Mouse (Mus musculus) lung, postnatal 14 days (tissue): ENCODE measurements around the gene Tiam2.
"Not testable (repeated sequence)": the region's sequence is repeated elsewhere in the genome, so short reads cannot be mapped to it uniquely, and the experiment has no call there.

Experiments used
- DNase-seq: peaks from one replicate; pipeline ENCODE4 v3.0.0; 2021

Tiam2 gene

DNA sequence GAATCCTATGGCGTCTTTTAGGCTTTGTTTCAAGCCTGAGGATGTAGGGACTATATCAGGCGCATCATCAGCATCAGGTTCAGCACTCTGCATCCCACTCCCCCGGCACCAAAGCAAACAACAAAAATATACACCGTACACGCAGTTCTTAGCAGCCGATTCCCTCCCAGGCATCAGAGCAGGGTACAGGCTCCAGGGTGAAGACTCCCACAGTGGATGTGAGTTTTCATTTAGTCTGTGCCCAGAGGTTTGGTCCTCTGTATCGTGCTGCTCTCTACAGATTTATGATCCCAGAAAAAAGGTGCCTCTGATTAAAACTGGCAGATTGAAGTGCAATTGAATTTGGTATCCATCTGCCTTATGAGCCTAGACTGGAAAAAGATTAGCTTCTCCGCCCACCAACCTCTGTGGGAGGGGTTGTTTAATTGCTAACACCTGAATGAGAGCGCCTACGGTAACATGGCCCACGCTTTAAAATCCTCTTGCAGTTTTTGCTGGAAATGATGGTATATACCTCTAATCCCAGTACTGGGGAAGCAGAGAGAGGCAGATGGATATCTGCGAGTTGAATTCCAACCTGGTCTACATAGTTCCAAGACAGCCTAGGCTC, 19.0 kb downstream of the Tiam2 start:
- DNase-seq = no peak

DNA sequence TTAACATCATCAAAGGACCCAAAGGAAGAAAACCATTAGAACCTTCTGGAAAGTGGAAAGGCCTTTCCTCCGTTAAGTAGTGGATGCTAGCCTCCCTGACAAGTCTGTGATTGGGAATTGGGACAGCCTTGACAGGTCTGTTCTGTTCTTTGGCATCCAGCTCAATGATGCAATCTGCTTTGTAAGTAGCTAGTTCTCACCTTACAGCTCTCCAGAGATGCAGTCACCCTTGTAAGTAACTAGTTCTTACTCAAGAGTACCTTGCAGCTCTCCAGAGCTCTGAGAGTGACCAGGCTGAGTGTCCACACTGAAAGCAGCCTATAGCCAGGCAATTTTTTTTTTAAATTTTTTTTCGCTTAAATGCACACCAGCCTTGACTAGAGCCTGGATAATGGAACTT, 21.4 kb downstream of the Tiam2 start:
- DNase-seq = no peak

DNA sequence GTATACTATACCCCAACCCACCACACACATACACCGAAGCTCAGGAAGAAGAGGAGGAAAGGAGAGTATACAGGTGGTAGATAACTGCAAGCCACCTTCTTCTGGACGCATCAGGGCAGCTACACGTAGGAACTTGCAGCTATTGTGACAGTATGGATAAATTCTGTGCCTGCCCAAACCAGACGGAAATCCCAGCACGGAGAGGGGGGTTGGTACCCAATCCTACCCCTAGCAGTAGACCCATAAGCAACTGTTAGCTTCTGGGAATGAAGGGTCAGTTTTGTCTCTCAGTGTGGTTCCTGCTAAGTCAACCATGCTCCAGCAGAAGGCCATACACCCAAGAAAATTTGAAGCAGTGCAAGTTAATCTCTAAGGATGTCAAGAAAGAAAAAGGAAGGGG, 23.0 kb downstream of the Tiam2 start:
- DNase-seq = no peak

DNA sequence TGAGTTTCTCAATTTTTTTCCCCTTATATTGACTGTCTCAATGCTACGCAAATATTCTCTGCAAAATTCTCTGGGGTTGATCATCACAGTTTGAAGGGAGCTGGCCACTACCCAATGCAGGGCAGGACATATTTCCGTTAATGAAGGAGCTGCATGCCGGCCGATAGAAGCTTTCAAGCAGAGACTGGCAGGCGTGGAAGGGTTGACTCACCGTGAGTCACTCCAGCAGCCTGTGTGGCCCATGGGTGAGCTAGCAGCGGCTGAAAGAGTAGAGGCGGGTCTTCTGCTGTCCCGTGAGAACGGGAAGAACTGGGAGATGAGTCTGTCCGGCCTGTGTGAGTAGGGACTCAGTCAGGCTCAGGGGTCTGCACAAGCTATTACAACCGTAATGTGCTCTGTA, 23.6 kb downstream of the Tiam2 start:
- DNase-seq = no peak

DNA sequence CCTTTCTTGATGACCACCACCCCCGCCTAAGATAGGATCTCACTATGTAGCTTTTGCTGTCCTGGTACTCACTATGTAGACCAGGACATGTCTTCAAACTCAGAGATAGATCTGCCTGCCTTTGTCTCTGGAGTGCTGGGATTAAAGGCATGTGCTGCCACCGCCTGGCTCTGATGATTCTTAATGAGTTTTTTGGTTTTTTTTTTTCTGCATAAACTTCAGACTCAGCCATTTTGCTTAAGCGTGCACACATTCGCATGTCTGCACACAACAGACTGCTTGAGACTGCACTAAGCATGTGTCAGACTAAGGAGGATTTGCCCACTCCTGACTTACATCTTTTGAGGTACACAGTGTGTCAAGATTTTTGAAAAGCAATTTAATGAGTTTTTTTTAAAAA, 24.0 kb downstream of the Tiam2 start:
- no peak for DNase-seq

DNA sequence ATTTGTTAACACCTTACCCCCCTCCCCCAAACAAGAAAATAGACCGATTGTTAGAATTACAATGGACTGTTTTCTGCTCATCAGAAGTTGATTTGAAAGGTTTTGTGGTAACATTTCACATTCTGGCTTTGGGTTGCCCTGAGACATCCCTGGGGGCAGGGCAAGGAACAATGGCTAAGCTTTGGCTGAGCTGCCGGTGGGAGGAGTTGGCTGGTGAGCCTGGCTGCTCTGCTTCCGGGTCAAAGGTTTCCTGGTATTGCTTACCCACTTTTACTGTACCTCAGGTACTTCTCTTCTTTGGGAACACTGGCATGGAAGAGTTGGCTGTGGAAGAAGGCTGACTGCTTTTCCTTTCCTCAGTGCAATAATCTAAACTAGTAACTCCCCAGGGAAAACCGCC, 25.3 kb downstream of the Tiam2 start:
- no peak for DNase-seq

DNA sequence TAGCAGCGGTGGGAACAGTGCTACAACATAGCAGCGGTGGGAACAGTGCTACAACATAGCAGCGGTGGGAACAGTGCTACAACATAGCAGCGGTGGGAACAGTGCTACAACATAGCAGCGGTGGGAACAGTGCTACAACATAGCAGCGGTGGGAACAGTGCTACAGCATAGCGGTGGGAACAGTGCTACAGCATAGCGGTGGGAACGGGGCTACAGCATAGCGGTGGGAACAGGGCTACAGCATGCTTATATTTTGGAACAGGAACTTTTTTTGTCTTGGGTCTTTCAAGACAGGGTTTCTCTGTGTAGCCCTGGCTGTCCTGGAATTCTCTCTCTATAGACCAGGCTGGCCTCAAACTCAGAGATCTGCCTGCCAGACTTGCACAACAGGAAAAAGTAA, 26.8 kb downstream of the Tiam2 start:
- DNase-seq = not testable (repeated sequence)

DNA sequence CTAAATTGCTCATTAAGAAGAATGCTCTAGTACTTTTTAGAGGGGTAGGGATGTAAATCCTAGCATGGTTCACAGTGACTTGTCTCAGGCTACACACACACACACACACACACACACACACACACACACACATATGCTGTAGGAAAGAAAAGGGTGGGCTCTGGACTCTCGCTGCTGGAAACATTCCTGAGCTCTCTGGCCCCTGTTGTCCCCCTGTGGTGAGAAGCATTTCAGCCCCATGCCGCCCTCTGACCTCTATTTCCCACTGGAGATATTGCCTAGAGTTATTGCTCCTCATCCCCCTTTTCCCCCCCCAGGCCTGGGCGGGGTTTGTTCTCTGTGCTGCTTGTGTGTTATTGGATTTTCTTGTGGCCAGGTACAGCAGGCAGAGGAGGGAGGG, 28.5 kb downstream of the Tiam2 start:
- no peak for DNase-seq

DNA sequence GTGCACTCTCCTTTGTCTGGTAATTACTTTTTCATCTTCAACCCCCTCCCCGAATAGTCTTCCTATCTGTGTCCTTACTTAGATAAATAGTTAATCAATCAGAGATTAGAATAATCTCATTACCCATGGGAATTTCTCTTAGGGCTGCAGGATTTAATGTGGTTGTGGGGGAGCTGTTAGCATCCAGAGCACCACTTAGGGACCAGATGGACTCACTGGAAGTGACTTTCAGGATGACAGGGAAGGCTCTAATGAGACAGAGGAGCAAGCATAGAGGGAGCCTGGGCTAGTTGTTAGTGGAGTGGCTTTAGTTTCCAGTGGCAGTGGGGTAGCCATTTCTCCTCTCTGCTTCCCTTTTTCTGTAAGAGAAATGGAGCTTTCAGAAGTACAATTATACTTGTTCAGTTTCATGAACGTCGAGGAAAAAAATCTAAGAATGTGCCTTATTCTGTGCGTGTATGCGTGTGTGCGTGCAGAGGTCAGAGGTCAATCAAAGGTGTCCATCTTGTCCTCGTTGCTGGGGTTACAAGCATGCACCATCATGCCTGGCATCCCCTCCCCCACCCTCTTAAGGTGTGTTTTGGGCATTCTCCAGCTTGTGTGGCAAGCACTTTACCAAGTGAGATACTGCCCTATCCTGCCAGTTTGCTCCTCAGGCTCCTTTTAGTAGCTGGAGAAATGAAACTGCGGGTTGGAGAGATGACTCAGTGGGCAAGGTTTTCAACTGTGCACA, 30.4 kb downstream of the Tiam2 start:
- DNase-seq = no peak

DNA sequence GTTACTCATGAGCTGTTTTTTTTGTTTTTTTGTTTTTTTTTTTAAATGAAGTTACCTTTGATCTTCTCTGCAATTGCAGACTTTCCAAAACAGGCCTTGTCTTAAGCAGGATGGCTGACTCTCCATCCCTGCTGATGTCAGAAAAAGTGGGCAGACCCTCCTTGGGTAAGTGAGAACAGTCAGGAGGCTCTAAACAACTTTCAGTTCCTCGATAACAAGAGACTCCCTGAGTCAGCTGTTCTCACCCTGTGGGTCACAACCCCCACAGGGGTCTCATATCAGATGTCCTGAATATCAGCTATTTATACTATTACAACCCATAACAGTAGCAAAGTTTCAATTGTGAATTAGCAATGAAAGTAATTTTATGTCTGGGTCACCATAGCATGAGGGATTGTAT, 33.9 kb downstream of the Tiam2 start:
- DNase-seq = no peak

DNA sequence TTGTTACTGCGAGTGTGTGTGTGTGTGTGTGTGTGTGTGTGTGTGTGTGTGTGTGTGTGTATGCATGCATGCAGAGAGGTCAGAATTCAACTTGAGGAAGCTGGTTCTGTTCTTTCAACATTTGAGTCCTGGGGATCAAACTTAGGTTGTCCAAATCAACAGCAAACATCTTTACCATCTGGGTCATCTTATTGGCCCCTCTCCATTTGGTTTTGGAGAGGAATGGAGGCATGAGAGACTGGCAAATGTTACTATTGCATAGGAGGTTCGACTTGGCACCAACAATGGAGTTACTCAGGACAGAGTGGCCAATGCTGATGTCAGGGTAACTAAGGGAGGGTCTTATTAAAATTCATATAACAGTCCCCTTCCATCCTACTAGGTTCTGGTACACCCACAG, 35.4 kb downstream of the Tiam2 start:
- DNase-seq = no peak

DNA sequence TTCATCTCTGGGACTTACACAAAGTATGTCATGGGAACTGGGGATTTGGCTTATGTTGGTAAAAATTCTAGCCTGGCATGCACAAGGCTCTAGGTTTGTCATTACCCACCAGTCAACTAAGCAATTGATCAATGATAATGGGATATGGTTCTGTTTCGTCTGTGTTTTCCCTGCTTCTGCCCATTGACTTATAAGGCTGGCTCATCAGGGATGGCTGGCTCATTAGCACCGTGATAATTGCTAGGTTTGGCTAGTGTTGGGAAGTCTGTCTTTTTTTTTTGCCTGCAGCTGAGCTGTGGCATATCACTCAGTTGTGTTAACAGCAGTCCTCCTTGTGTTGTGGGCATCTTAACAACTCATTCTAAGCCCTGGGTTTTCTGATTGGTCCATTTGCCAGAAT, 36.8 kb downstream of the Tiam2 start:
- DNase-seq = no peak

DNA sequence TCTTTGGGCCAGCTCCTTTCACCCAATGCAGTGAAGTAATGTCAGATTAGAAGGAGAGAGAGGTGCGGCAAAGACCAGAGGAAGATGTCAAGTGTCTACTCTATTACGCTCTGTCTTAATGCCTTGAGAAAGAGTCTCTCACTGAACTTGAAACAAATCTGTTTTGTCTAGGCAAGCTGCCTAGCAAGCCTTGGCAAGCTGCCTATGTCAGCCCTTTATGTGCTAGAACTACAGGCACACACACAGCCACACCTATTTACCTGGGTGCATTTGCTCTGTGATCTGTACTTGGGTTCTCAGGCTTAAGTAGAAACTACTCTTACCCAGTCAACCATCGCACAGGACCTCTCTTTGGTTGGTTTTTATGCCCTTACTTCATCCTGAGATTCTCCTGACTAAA, 40.4 kb downstream of the Tiam2 start:
- peak; percentile 57 for DNase-seq

DNA sequence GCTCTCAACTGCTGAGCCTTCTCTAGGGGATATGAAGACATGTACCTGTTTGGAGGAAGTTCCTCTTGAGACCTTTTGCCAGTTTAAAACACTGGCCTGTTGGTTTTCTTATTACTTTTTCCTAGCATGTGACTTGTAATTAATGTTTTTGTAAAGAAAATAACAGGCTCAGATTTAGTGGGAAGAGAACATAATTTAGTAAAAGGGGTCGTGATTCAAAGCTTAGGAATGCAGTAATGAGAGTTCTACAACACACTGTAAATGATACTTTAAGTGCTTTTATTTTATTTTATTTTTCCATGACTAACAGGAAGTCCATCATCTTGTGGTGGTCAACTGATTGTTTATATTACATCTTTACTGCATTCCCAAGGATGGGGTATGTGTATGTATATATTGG, 42.0 kb downstream of the Tiam2 start:
- no peak for DNase-seq

DNA sequence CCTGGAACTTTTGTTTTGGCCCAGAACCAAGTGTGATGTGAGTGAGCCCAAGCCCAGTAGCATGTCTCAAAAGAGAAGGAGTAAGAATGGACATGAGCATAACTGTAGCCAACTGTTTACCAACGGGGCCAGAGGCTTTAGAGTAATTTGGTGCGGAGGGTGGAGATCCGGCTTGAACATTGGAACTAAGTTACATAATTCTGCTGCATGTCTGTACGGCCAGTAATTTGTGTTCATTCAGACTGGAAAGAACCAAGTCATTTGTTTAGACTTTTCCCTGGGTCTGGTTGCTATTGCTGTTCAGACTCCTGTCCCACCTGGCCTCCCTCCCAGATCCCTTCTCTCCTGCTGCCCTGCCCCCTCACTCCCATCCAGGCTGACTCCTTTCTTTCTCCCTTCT, 43.3 kb downstream of the Tiam2 start:
- peak; percentile 16 for DNase-seq

DNA sequence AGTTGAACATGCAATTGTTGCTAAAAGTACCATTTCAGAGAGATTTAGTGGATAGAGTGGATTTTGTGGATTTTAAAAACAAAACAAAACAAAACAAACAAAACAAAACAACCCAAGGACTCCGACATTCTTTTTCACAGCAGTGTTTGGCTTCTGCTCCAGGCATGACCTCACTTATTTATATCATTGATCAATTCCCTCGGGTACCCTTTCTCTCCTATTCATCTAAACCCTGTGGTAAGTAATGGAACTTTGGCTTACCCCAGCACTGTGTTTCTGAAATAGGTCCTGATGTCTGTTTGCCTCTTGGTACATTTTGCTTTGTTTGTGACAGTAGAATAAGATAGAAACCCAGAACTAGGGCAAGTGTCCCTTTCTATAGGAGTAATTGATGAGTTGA, 52.2 kb downstream of the Tiam2 start:
- DNase-seq = no peak

DNA sequence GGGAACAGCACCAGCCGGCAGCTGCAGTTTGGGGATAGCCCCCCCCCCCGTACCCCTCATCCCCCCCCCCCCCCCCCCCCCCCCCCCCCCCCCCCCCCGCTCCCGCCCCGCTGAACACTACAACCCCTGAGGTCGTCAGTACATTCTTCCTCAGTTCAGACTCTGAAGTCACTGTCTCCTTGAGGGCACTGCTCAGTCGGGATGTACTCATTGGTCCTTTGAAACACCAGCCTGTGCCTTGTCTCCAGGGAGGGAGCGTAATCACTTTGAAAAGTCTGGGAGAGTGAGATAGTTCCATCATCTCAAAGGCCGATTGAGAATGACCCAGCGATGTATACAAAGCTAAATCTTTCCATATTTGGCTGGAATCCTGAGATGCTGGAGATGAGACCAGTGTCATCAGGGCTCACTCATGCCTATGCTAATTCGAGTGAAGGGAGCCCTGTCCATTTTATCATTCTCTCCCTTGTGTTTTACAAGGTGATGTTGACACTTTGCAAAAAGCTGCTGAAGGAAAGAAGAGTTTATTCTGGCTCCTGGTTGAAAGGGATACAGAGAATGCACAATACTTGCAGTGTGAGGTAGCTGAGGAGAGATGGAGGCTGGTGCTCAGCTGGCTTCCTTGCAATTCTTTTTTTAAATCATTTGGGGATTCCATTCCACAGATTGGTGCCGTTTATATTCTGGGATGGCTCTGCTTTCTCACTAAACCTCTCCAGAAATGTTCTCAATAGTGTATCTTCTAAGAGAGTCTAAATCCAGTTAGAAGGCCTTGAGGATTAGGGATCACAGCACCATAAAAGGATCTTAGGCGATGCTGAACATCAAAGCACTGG, 53.6 kb downstream of the Tiam2 start:
- no peak for DNase-seq

DNA sequence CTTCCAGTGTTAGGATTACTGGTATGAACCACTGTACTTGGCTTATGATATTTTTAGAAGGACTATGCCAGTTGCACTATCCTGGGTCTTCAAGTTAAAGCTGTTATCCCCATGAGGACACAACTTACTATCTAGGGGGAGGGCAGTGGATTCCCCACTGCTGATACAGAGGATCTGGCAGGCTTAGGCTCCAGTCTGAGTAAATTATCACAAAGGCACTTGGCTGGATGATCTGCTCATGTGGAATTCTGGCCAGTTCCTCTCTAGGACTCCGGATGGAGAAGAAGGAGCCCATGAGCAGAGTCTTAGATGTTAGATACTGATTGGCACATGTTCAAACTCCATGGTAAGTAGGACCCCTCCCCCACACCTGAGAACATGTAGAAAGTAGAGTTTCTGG, 59.0 kb downstream of the Tiam2 start:
- DNase-seq = no peak

DNA sequence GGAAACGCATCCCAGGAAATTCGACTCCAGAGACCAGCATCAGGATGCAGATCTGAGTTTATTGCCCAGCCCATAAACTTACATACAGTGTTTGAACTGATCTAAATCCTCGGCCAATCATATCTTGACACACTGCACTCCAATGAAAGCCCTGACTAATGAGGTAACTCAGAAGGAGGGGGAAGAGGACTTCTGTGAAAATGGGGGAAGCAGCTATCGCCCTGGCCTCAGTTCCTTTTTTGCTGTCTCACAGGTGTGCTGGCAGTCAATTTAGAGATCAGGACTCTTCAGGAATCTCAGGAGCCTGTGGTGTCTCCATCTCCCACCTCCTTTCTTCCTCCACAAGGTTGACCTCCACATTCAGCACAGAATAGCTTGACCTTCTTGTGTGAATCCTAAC, 61.4 kb downstream of the Tiam2 start:
- DNase-seq = no peak

DNA sequence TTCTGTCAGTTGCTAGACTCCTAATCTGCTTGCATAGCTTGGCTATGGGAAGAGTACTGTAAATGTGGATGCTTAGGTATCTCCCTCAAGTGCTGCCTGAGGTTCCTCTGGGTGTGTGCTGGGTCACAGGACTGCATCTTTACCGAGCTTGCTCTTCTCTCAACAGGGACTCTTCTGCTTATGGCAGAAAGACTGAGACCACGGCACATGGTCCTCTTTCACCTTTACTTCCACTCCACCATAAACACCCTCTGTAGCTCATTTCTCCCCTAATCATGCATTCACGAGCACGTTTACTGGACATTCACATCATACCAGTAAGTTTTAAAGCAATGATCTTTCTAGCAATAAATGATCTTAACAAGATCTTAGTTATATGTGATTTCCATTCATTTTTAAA, 63.4 kb downstream of the Tiam2 start:
- DNase-seq = no peak

DNA sequence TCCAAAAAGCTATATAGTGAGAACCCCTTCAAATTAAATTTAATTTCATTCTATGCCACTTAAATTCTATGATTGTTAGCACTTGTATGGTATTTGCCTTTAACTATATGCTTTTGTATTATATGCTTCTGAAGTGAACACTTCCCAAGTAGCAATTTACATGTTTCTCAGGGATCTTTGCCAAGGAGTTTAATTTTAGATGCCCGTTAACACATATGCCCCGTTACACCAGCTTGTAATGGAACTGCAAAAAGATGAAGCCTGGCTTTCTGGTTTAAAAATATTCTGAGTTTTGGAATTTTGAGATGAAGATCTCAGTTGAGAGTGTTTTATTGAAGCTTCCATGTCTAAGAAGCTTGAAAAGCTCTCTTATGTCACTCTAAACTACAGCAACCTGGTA, 67.6 kb downstream of the Tiam2 start:
- DNase-seq = no peak

DNA sequence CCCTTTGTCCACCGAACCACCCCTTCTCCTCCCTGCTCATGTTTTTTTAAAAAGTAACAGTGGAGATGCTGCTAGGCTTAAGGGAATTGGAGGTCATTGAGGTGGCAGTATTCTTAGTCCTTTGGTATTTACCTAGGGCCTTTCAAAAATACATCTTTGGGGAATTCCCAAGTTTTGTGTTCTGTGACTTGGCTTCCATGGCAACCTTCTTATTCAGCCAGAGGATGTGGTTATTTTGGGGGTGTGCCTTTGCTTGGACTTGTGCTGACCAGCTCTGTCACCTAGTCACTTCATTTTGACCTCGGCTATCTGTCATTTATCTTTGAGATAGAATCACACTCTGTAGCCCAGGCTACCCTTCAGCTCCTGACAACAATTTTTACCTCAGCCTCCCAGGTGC, 68.6 kb downstream of the Tiam2 start:
- no peak for DNase-seq

DNA sequence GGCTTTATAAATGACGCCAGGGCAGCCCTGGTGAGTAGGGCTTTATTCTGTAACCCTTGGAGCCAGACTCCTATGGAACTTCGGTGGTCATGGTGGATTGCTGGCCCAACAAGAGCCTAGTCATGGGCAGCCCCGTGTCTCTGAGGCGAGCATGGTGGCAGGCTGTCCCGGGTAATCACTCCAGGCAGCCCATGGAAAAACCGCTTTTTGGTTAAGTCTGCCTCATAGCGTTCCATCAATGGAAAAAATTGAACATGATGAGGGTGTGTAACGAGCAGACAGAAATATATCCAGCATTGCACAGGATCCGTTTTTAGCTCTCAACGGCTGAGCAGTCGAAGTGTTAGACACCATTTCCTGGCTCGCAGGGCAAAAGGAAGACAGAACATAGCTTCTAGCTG, 70.5 kb downstream of the Tiam2 start:
- no peak for DNase-seq

DNA sequence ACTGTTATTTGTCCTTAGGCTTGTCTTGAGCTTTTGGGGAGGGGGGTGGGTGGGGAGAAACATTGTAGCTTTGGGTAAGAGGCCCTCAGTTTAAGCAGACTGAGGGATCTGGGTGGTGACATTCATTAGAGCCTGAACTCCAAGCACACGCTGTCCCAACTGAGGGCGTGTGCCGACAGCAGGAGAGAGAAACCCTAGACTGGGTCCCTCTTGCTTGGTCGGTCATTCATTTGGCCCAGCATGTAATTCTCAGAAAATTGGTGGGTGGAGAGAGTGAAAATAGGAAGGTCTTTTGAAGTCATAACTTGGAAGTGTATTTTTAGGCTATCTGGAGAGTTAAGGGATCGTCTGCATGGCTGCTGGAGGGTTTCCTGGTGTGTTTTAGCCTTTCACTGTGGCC, 71.5 kb downstream of the Tiam2 start:
- no peak for DNase-seq
